Mouse (Mus musculus) kidney, adult 2 months (tissue): ENCODE data around the gene Kctd11.

ENCODE experiments used
- CTCF ChIP-seq: fragments of 200-500 bp; conservative IDR thresholded peaks from 2 replicates; pipeline ENCODE4 v1.5.1; 2011; ENCODE audit warnings: low read depth, mild to moderate bottlenecking, control low read depth, low read length, moderate library complexity, mixed read lengths; ENCODE audit not compliant: insufficient read depth, insufficient read length
- POLR2A ChIP-seq: fragments of 200-500 bp; IDR thresholded peaks from one replicate; pipeline ENCODE4 v1.6.1; 2011; ENCODE audit warnings: low read depth, low read length, control low read depth

- TF ChIP-seq CTCF (no peak), POLR2A (no peak)
Measured at GRCm38 (mm10) chr11:69920266-69921031, 39.2 kb upstream of the Kctd11 start.
